Mouse (Mus musculus) granulocyte monocyte progenitor cell, adult 5-6 weeks (primary cell): ENCODE measurements at regions not wholly inside any gene's neighbourhood (a gene's known extent, or its start where the extent isn't known, plus 50 kb on each side); places are given as distances from the start of the nearest gene placed in this dataset.
"Not testable (repeated sequence)": the region's sequence is repeated elsewhere in the genome, so short reads cannot be mapped to it uniquely, and the experiment has no call there.

Experiments used
- ATAC-seq: replicated peaks from 2 replicates; pipeline ENCODE4 v1.8.0; 2016; ENCODE audit warnings: mild to moderate bottlenecking, moderate TSS enrichment, inconsistent platforms; ENCODE audit not compliant: poor library complexity, severe bottlenecking

DNA sequence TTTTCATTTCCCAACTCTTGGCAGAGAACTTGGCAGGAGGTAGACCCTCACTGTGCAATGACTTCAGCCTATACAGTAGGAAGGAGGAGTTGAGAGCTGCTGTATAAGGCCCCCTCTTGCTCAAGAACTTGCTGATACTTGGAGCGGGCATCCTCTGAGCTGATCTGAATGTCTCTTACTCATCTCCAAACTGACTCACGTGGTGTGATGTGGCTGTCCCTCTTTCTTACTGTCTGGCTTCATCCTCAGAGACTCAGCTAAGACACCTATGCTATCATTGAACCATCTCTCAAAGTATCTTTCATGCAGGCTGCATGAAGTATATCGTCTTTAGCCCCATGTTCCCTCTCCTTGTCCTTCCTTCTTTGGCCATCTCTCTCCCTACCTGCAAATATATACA, 307.9 kb upstream of the 3110018I06Rik start:
- no peak for ATAC-seq

DNA sequence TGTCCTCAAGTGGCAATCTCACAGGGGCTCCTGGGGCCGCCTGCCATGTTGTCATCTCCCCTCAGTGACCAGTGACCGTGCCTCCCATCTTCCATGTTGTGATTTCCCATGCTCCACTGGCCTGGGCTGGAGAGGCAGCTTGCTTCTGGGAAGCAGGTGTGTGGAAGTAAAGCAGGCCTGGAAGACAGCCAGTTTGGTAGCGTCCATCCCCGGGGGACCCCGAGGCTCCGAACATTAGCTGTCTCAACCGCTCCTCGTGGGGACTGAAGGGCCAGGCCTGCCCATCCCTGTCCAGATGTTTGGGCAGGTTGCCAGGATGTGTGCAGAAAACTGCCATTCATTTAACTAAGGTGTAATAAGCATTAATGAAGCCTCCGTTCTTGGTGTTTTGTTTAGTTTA, 307.1 kb upstream of the 3110018I06Rik start:
- ATAC-seq = no peak

GRCm38 (mm10) chr12:107182091-107182655, 306.3 kb upstream of the 3110018I06Rik start:
- ATAC-seq = no peak

DNA sequence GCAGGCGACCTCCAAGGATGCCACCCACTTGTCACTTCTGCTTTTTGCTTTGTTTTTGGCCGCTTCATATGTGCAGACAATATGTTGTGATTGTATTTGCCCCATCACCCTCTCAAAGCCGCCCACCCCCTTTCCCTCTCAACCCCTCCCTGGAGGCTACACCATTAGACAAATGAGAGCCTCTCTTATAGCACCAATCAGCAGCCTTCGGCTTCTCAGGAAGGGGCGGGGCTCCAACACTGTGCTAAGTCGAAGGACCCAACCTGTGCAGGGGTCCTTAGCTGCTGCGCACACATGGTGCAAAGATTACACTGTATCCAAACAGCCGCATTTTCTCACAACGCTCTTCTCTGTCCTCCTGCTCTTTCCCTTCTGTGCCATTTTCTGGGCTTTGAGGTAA, 305.1 kb upstream of the 3110018I06Rik start:
- no peak for ATAC-seq

DNA sequence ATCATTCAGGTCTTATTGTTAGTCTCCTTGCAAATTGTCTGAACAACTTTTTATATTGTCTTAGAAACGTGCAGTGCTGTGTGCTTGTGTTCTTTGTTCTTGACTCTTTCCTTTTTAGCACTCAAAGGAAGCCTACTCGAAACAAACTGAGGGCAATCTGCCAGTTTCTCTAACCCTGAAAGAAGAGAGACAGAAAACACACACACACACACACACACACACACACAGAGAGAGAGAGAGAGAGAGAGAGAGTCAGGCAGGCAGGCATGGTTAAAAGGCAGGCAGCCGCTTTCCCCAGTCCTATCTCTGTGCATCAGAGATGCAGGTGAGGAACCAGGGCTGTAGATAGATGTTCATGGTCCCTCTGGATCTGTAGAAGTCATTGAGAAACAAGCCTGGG, 304.0 kb upstream of the 3110018I06Rik start:
- no peak for ATAC-seq

GRCm38 (mm10) chr12:107186361-107186760, 302.1 kb upstream of the 3110018I06Rik start:
- no peak for ATAC-seq

DNA sequence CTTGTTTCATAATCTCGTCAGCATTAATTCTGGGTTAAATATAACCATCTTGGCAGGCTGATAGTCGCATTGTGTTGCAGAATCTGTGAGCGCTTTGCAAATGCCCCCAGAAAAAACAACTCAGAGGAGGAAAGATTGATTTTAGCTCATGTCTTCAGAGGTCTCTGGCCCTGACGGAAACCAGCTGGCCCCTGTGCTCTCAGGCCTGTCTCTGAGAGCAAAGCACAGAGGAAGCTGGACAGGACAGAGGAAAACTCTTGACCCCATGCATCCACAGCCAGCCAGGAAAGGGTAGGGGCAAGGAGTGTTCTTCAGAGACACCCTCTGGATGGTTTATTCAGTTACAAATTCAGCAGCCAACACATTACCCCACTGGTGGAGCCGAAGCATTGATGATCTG, 300.4 kb upstream of the 3110018I06Rik start:
- ATAC-seq = no peak

GRCm38 (mm10) chr12:107198389-107199018, 289.9 kb upstream of the 3110018I06Rik start:
- no peak for ATAC-seq

- no peak for ATAC-seq
Measured at GRCm38 (mm10) chr12:107200903-107201302, 287.5 kb upstream of the 3110018I06Rik start.

- not testable (repeated sequence) for ATAC-seq
Measured at GRCm38 (mm10) chr12:107208826-107209225, 279.6 kb upstream of the 3110018I06Rik start.

- no peak for ATAC-seq
Measured at GRCm38 (mm10) chr12:107212826-107213225, 275.6 kb upstream of the 3110018I06Rik start.

GRCm38 (mm10) chr12:107216119-107216518, 272.3 kb upstream of the 3110018I06Rik start:
- ATAC-seq = no peak

GRCm38 (mm10) chr12:107221276-107221970, 267.0 kb upstream of the 3110018I06Rik start:
- no peak for ATAC-seq

GRCm38 (mm10) chr12:107222106-107222505, 266.3 kb upstream of the 3110018I06Rik start:
- no peak for ATAC-seq

- no peak for ATAC-seq
Measured at GRCm38 (mm10) chr12:107230097-107230496, 258.3 kb upstream of the 3110018I06Rik start.

GRCm38 (mm10) chr12:107231629-107232028, 256.8 kb upstream of the 3110018I06Rik start:
- ATAC-seq = no peak

- no peak for ATAC-seq
Measured at GRCm38 (mm10) chr12:107250747-107251470, 237.5 kb upstream of the 3110018I06Rik start.

- no peak for ATAC-seq
Measured at GRCm38 (mm10) chr12:107251981-107252380, 236.5 kb upstream of the 3110018I06Rik start.

- no peak for ATAC-seq
Measured at GRCm38 (mm10) chr12:107262076-107262475, 226.4 kb upstream of the 3110018I06Rik start.

GRCm38 (mm10) chr12:107262516-107262915, 225.9 kb upstream of the 3110018I06Rik start:
- no peak for ATAC-seq

DNA sequence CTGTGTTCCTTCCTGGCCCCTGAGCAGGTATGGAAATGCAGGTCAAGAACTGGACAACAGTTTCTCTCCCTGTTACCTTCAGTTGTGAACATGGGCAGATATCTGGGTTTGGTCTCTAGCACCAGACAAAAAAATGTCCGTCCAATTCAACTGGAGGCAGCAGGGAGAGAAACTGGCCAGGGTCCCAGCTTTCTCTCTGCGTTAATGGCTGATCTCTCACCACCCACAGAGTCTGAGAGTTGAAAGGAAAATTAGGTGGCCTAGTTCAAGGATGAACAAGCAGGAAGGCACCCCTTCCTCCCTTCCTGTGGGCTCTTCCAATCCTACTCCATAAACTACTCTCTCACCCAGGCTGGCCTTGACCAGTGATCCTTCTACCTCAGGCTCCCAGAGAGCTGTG, 221.7 kb upstream of the 3110018I06Rik start:
- no peak for ATAC-seq
